Mouse (Mus musculus): ENCODE measurements around the gene Slc22a28. TPM values are rescaled to one million over a fixed set of nuclear protein-coding genes. Genes with fewer than 3 reads are reported as not detected.
"Not testable (repeated sequence)": the region's sequence is repeated elsewhere in the genome, so short reads cannot be mapped to it uniquely, and the experiment has no call there.

The Slc22a28 gene
- total RNA-seq (2021), result not detected
- long read RNA-seq, experiment 1, result 0 reads
- long read RNA-seq, experiment 2, result 0 reads

DNA sequence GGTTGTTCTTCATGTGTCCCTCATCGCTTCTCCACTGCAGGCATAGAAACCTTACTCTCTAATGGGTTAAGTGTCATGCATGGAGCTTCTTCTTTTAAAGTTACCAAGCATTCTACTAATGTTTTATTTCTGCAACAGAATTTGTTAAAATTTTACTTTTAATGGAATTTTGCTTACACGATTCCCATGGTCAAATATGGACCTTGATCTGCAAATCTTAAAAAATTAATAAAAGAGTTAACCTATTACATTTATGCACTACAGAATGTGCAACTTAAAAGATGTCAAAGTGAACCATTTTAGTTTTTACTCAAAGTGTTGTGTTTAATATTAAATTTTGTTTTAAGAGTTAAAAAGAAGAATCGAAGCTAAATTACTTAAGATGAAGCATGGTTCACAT is at the start of gene Slc22a28:
TSS of gene Slc22a28 (minus strand) at position 102 of the 400 bp plus-strand sequence.
- not testable (repeated sequence) for DNase-seq

DNA sequence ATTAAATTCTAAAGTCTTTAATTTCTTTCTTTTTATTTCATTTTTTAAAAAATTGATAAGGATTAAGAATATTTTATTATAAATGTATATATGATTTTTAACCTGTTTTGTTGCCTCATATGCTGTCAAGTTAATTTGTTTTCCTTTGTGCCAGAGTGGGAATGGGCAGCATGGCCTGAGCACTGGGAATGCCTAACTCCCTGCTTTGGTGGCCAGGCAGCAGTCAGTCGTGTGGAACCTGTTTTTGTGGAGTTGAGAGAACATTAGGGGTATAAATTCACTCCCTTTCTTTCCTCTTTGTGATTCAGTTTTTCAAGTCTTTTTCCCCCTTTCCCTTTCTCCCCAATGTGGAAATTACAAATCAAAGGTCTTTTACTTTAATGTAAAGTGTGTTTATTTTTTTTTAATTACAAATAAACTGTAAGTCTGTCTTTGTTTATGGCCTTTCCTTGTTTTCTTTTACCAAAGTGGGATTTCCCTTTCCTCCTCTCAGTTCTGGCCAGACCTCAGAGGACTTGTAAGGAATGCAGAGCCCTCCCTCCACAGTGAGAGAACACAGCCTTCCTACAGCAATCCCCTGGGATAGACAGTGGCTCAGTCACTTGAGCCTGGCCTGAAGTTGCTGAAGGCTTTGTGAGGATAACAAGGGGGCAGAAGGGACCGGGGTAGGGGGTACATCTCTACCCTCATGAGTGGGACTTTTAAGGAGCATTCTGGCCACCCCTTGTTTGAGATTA is 17.2 kb upstream of the Slc22a28 start:
- no peak for DNase-seq

DNA sequence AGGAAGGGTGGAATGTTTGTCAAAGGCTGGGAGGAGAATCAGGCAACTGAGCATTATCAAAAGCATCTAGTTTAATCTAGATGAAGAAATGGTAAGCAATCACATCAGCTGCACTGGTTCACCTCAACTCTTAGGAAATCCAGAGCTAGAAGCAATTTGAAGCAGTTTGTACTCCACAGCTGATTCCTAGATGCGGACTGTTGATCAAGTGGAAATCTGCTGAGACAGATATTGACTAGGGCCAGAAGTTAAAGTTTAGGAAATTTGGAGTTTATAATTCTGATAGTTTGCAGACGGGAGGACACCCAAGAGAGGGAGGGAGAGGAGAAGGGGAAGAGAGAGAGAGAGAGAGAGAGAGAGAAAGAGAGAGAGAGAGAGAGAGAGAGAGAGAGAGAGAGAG is 10.9 kb upstream of the Slc22a28 start:
- not testable (repeated sequence) for DNase-seq

DNA sequence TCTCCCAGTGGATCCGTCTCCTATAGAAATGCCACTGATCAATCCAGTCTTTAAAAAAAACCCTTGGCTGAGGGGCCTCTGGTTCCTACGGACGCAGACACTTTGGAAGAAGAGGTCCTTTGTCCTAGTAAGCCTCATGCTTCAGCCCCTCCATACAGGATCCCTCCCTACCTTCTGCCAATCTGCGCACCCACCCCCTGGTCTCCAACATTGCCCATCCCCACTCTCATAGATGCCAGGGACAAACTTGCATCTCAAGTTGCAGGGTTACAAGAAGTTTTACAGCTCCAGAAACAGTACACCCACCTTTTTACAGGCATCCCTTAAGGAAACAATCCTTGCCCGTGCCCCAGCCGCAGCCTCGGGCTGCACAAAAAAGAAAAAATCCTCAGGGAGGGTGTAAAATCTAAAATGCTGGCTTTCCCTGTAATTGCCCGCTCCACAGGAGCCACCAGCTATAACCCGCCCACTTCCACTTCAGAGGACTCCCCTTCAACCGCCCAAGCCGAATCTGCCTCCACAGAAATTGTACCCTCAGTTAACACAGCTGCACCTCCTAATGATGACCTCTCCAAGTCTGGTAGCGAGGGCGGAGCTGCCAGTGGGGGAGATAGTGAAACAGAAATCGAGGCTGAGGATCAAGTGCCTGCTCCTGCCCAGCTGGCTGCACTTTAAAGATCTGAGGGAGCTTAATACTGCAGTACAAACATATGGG is 2.5 kb upstream of the Slc22a28 start:
- not testable (repeated sequence) for DNase-seq

DNA sequence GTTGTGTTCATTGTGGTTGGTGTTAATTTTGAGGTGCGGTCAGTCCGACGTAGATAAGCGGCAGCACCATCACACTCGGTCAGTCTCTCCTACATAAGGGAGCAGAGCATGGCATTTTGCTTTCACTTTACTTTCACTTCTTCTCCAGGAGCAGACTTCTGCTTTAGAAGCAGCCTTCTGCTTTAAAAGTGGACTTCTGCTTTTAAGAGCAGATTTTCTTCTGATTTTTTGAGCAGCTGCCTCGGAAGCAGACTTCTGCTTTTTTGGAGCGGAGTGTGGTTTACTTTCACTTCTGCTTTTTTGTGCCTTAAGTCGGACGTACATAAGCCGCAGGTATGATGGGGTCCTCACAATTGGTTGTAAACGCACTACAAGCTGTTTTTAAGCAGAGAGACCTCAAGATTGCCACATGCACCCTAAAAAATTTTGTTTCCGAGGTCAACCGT is 111.9 kb downstream of the Slc22a28 start:
- DNase-seq, result no peak

DNA sequence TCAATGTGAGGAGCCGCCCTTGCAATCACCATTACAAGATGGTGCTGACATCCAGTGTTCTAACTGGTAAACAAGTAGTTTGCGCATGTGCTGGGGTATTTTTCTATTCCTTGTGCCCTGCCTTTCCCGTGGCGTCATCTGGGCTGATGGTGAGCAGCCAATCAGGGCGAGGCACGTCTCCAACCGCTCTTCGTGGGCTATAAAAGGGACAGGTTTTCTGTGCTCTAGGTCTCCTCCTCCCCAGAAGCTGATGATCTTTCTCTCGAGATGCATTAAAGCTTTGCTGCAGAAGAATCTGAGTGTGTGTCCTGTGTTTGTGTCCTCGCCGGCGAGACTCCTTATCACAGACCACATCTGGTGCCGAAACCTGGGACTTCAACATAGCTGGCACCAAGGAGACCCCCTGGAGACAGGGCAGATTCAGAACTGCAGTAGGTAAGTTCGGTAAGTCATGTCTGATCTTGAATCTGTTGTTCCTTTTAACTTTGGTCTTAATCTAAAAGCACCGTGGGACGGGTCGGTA is 112.4 kb downstream of the Slc22a28 start:
- not testable (repeated sequence) for DNase-seq

DNA sequence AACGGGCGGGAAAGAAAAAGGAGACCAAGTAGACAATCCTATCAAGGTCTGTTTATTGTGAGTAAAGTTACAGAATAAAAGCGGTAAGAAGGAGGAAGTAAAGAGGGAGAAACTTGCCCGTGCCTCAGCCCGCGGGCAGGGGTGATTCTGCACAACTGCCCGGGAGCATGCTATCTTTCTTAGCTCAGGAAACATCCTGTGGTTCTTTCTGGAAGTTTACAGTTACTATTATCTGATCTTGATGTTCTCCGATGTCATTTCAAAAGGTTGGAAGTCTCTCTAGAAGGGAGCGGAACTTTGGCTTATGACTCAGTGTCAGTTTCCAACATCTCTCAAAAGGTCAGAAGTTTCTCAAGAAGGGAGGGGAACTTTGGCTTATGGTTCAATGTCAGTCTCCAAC is 113.2 kb downstream of the Slc22a28 start:
- DNase-seq, result not testable (repeated sequence)

Other genes with a start within 250 kb of the Slc22a28 start
- gene Slc22a27, start 166.0 kb downstream of the Slc22a28 start, total RNA-seq (2021), result not detected
- not detected for gene Slc22a29, start 86.9 kb upstream of the Slc22a28 start, total RNA-seq (2021)

All from gastrocnemius, postnatal 10 days (tissue).